Mouse (Mus musculus) CH12.LX (cell line): ENCODE data around the gene Med1. TPM values are rescaled to one million over a fixed set of nuclear protein-coding genes. Genes with fewer than 3 reads are reported as not detected.

ENCODE experiments used
- DNase-seq: peaks from one replicate; pipeline ENCODE4 v3.0.0-alpha.2; 2013; ENCODE audit errors: extremely low read depth
- H3K27ac ChIP-seq: 2 replicates; pipeline ENCODE4 v1.5.1; 2012; ENCODE audit warnings: low read depth, mild to moderate bottlenecking, control low read depth, moderate library complexity; ENCODE audit not compliant: insufficient read depth
- H3K27me3 ChIP-seq: replicated peaks from 2 replicates; pipeline ENCODE3; 2012; ENCODE audit warnings: inconsistent platforms
- H3K36me3 ChIP-seq, 2 experiments: replicated peaks in 1 of 2; 2 replicates each; pipeline versions ENCODE3 to v1.6.1; 2012; ENCODE audit warnings: inconsistent platforms in 1 of 2, low read length in 1 of 2, mild to moderate bottlenecking in 1 of 2, mixed read lengths in 1 of 2, moderate library complexity in 1 of 2; ENCODE audit not compliant: control insufficient read depth in 1 of 2, insufficient read depth in 1 of 2
- H3K4me1 ChIP-seq, 2 experiments: 2 replicates each; pipeline ENCODE4 v1.6.1; 2012; ENCODE audit warnings: inconsistent platforms in 1 of 2, moderate library complexity in 1 of 2; ENCODE audit not compliant: insufficient read depth in 2 of 2, control insufficient read depth in 1 of 2
- H3K4me2 ChIP-seq: 2 replicates; pipeline ENCODE4 v1.6.1; 2012; ENCODE audit warnings: low read depth, mild to moderate bottlenecking, control low read depth; ENCODE audit not compliant: poor library complexity, insufficient read depth, severe bottlenecking
- H3K4me3 ChIP-seq, 3 experiments: fragments of 150-350 bp in 1 of 3; sonication (generic) in 1 of 3; replicated peaks in 1 of 3; 2 replicates each; pipeline versions ENCODE3 to v1.5.1; 2011 to 2012; ENCODE audit warnings: low read depth in 2 of 3, low read length in 2 of 3, mild to moderate bottlenecking in 2 of 3, moderate library complexity in 2 of 3, control low read depth in 1 of 3, improper control_type of control experiment in 1 of 3, inconsistent platforms in 1 of 3, mixed read lengths in 1 of 3; ENCODE audit not compliant: poor library complexity in 1 of 3
- H3K79me2 ChIP-seq: replicated peaks from 2 replicates; pipeline ENCODE4 v1.6.1; 2012; ENCODE audit warnings: mild to moderate bottlenecking, moderate library complexity; ENCODE audit not compliant: control insufficient read depth, poor library complexity, insufficient read depth, severe bottlenecking; ENCODE audit errors: extremely low read depth
- H3K9ac ChIP-seq: 2 replicates; pipeline ENCODE4 v1.6.1; 2012; ENCODE audit warnings: low read depth, mild to moderate bottlenecking, control low read depth, moderate library complexity; ENCODE audit not compliant: insufficient read depth
- H3K9me3 ChIP-seq: replicated peaks from 2 replicates; pipeline ENCODE3; 2012; ENCODE audit warnings: low read length, inconsistent platforms, mixed read lengths
- BHLHE40 ChIP-seq: IDR thresholded peaks from 2 replicates; pipeline ENCODE4 v1.6.1; 2011; ENCODE audit warnings: mild to moderate bottlenecking, low read depth, low read length, improper control_type of control experiment
- CHD2 ChIP-seq: IDR thresholded peaks from 2 replicates; pipeline ENCODE4 v1.6.1; 2011; ENCODE audit warnings: low read length, improper control_type of control experiment
- E2F4 ChIP-seq: IDR thresholded peaks from 2 replicates; pipeline ENCODE4 v1.6.1; 2011; ENCODE audit warnings: low read depth, low read length, improper control_type of control experiment; ENCODE audit not compliant: insufficient replicate concordance
- ELF1 ChIP-seq: IDR thresholded peaks from 2 replicates; pipeline ENCODE4 v1.6.1; 2014; ENCODE audit warnings: low read depth, mild to moderate bottlenecking, inconsistent platforms, low read length, improper control_type of control experiment
- EP300 ChIP-seq: IDR thresholded peaks from 2 replicates; pipeline ENCODE4 v1.6.1; 2011; ENCODE audit warnings: low read length, improper control_type of control experiment
- ETS1 ChIP-seq: conservative IDR thresholded peaks from 2 replicates; pipeline ENCODE4 v1.6.1; 2012; ENCODE audit warnings: low read depth, mild to moderate bottlenecking, inconsistent platforms, low read length, improper control_type of control experiment, moderate library complexity
- HCFC1 ChIP-seq: IDR thresholded peaks from 2 replicates; pipeline ENCODE4 v1.6.1; 2012; ENCODE audit warnings: low read depth, mild to moderate bottlenecking, inconsistent platforms, low read length, improper control_type of control experiment
- IRF4 ChIP-seq: IDR thresholded peaks from 2 replicates; pipeline ENCODE4 v1.6.1; 2014; ENCODE audit warnings: low read depth, mild to moderate bottlenecking, inconsistent platforms, low read length, improper control_type of control experiment
- JUND ChIP-seq: conservative IDR thresholded peaks from 2 replicates; pipeline ENCODE4 v1.6.1; 2011; ENCODE audit warnings: low read depth, low read length, improper control_type of control experiment
- KAT2A ChIP-seq: IDR thresholded peaks from 2 replicates; pipeline ENCODE4 v1.6.1; 2012; ENCODE audit warnings: low read length, improper control_type of control experiment, inconsistent platforms; ENCODE audit not compliant: insufficient replicate concordance
- MAFK ChIP-seq: IDR thresholded peaks from 2 replicates; pipeline ENCODE4 v1.6.1; 2011; ENCODE audit warnings: low read length, improper control_type of control experiment; ENCODE audit not compliant: insufficient replicate concordance
- MAX ChIP-seq: IDR thresholded peaks from 2 replicates; pipeline ENCODE4 v1.6.1; 2011; ENCODE audit warnings: low read length, improper control_type of control experiment
- MAZ ChIP-seq: IDR thresholded peaks from 2 replicates; pipeline ENCODE4 v1.6.1; 2012; ENCODE audit warnings: low read depth, mild to moderate bottlenecking, inconsistent platforms, low read length, improper control_type of control experiment, moderate library complexity
- MEF2A ChIP-seq: IDR thresholded peaks from 2 replicates; pipeline ENCODE4 v1.6.1; 2014; ENCODE audit warnings: low read depth, mild to moderate bottlenecking, inconsistent platforms, low read length, improper control_type of control experiment, borderline replicate concordance
- MXI1 ChIP-seq: IDR thresholded peaks from 2 replicates; pipeline ENCODE4 v1.6.1; 2011; ENCODE audit warnings: mild to moderate bottlenecking, low read depth, low read length, improper control_type of control experiment
- MYC ChIP-seq: IDR thresholded peaks from 2 replicates; pipeline ENCODE4 v1.6.1; 2011; ENCODE audit warnings: low read depth, mild to moderate bottlenecking, improper control_type of control experiment, low read length
- NELFE ChIP-seq: IDR thresholded peaks from 2 replicates; pipeline ENCODE4 v1.6.1; 2011; ENCODE audit warnings: low read depth, low read length, improper control_type of control experiment
- NRF1 ChIP-seq: IDR thresholded peaks from 2 replicates; pipeline ENCODE4 v1.6.1; 2014; ENCODE audit warnings: low read depth, mild to moderate bottlenecking, inconsistent platforms, low read length, improper control_type of control experiment, moderate library complexity
- PAX5 ChIP-seq: IDR thresholded peaks from 2 replicates; pipeline ENCODE4 v1.6.1; 2012; ENCODE audit warnings: low read length, inconsistent platforms, mixed read lengths
- POLR2AphosphoS2 ChIP-seq: IDR thresholded peaks from 2 replicates; pipeline ENCODE4 v1.6.1; 2011; ENCODE audit warnings: low read depth, low read length, improper control_type of control experiment
- RAD21 ChIP-seq: IDR thresholded peaks from 2 replicates; pipeline ENCODE4 v1.6.1; 2011; ENCODE audit warnings: low read depth, mild to moderate bottlenecking, low read length, improper control_type of control experiment, moderate library complexity
- RCOR1 ChIP-seq: conservative IDR thresholded peaks from 2 replicates; pipeline ENCODE4 v1.6.1; 2012; ENCODE audit warnings: low read depth, mild to moderate bottlenecking, inconsistent platforms, low read length, improper control_type of control experiment
- SIN3A ChIP-seq: IDR thresholded peaks from 2 replicates; pipeline ENCODE4 v1.6.1; 2012; ENCODE audit warnings: low read length, improper control_type of control experiment, inconsistent platforms
- SMC3 ChIP-seq: IDR thresholded peaks from 2 replicates; pipeline ENCODE4 v1.6.1; 2011; ENCODE audit warnings: low read depth, low read length, improper control_type of control experiment
- TBP ChIP-seq: conservative IDR thresholded peaks from 2 replicates; pipeline ENCODE4 v1.6.1; 2011; ENCODE audit warnings: low read depth, low read length, improper control_type of control experiment
- TCF12 ChIP-seq: IDR thresholded peaks from 2 replicates; pipeline ENCODE4 v1.6.1; 2014; ENCODE audit warnings: low read depth, mild to moderate bottlenecking, inconsistent platforms, low read length, improper control_type of control experiment
- UBTF ChIP-seq: IDR thresholded peaks from 2 replicates; pipeline ENCODE4 v1.6.1; 2012; ENCODE audit warnings: low read depth, mild to moderate bottlenecking, inconsistent platforms, low read length, improper control_type of control experiment, moderate library complexity
- USF1 ChIP-seq: IDR thresholded peaks from 2 replicates; pipeline ENCODE4 v1.6.1; 2014; ENCODE audit warnings: low read depth, mild to moderate bottlenecking, inconsistent platforms, low read length, improper control_type of control experiment
- USF2 ChIP-seq: conservative IDR thresholded peaks from 2 replicates; pipeline ENCODE4 v1.6.1; 2011; ENCODE audit warnings: low read depth, low read length, improper control_type of control experiment
- ZC3H11A ChIP-seq: IDR thresholded peaks from 2 replicates; pipeline ENCODE4 v1.6.1; 2012; ENCODE audit warnings: low read depth, mild to moderate bottlenecking, inconsistent platforms, low read length, improper control_type of control experiment
- ZKSCAN1 ChIP-seq: IDR thresholded peaks from 2 replicates; pipeline ENCODE4 v1.6.1; 2012; ENCODE audit warnings: low read depth, inconsistent platforms, low read length, improper control_type of control experiment, borderline replicate concordance
- ZMIZ1 ChIP-seq: IDR thresholded peaks from 2 replicates; pipeline ENCODE4 v1.6.1; 2012; ENCODE audit warnings: low read depth, mild to moderate bottlenecking, inconsistent platforms, low read length, improper control_type of control experiment
- ZNF384 ChIP-seq: IDR thresholded peaks from 2 replicates; pipeline ENCODE4 v1.6.1; 2012; ENCODE audit warnings: low read depth, low read length, improper control_type of control experiment, inconsistent platforms
- dilution Hi-C: fragments of 300-500 bp; cut with MboI; formaldehyde crosslinking; loops from 2 replicates; pipeline ENCODE4 v1.14.3; 2020; ENCODE audit warnings: low sequenced_read_pairs; ENCODE audit not compliant: extremely low pct_unique_long_range_greater_than_20kb, extremely low pct_ligation_motif_present
- in situ Hi-C: fragments of 300-500 bp; cut with MboI; formaldehyde crosslinking; loops from 3 replicates; pipeline ENCODE4 v1.14.3; 2019; ENCODE audit warnings: low sequenced_read_pairs, low pct_ligation_motif_present, low pct_unique_long_range_greater_than_20kb, mixed read lengths
- polyA plus RNA-seq: library from polyadenylated mRNA; unstranded; fragments of >175 nt; gene quantifications from 2 replicates; pipeline ENCODE4 v1.2.1, GENCODE M21; 2012; ENCODE audit warnings: low read depth; ENCODE audit not compliant: insufficient read length
- total RNA-seq, 2 experiments: library from RNA; depleted of rRNA; stranded (reverse); fragments of 300-350 nt in 1 of 2; fragments of >200 nt in 1 of 2; gene quantifications; 2 replicates each; pipeline ENCODE4 v1.2.3; 2012 to 2014

Med1 gene
- total and polyA plus RNA-seq, 3 experiments, result 28.8 to 58.9 (median 52.0) TPM

GRCm38 (mm10) chr11:98202641-98203350, 9.7 kb upstream of the Med1 start, which contains the start of gene Cdk12 (continued):
- TF ChIP-seq ELF1 (no peak; the same call in none of the 2 replicates), ETS1 (peak; percentile 21; the same call in 1 of the 2 replicates), UBTF (peak; percentile 93), USF1 (no peak), NELFE (peak; percentile 97), MXI1 (peak; percentile 89), ZMIZ1 (peak; percentile 98)

GRCm38 (mm10) chr11:98201791-98202640, 8.9 kb upstream of the Med1 start:
- peaks cover 0 to 21% of the 10 kb centered on the region in 2 experiments; a peak in 2 of 4 replicates for H3K4me1 ChIP-seq
- in situ Hi-C loops (no loop called here), dilution Hi-C loops (no loop called here)
- peak overlapping the region; percentile 57 for H3K4me2 ChIP-seq
- peak overlapping the region; percentile 99 for H3K9ac ChIP-seq
- peaks cover 0 to 3% of the 10 kb centered on the region in 2 experiments for H3K36me3 ChIP-seq
- peak overlapping the region; percentile 63 to 86 (median 83) for H3K4me3 ChIP-seq
- peak; percentile 55 for DNase-seq
- H3K27me3 ChIP-seq, result no peaks in the 10 kb centered on the region
- peaks cover 30% of the 10 kb centered on the region for H3K79me2 ChIP-seq
- no peaks in the 10 kb centered on the region for H3K9me3 ChIP-seq
- peak overlapping the region; percentile 77 for H3K27ac ChIP-seq
- TF ChIP-seq UBTF, result no peak
- no peak for TF ChIP-seq KAT2A
- TF ChIP-seq ZMIZ1, result peak; percentile 72
- no peak for TF ChIP-seq MAFK
- TF ChIP-seq ZKSCAN1, result no peak
- 0 out of 2 replicates have a peak, but pooled peaks have one; percentile 42 for TF ChIP-seq IRF4
- TF ChIP-seq E2F4, result no peak
- TF ChIP-seq SIN3A, result peak; percentile 83
- TF ChIP-seq SMC3, result no peak
- no peak for TF ChIP-seq MXI1
- TF ChIP-seq TBP, result no peak
- no peak; the same call in 1 of the 2 replicates for TF ChIP-seq HCFC1
- peak; percentile 48 for TF ChIP-seq BHLHE40
- no peak for TF ChIP-seq MAZ
- TF ChIP-seq POLR2AphosphoS2, result peak; percentile 43
- TF ChIP-seq PAX5, result no peak
- peak; percentile 99; the same call in 1 of the 2 replicates for TF ChIP-seq CHD2
- no peak for TF ChIP-seq USF2
- 0 out of 2 replicates have a peak, but pooled peaks have one; percentile 39 for TF ChIP-seq JUND
- peak; percentile 42; the same call in 1 of the 2 replicates for TF ChIP-seq EP300
- TF ChIP-seq NRF1, result no peak
- no peak for TF ChIP-seq RAD21
- TF ChIP-seq ZNF384, result peak; percentile 70
- TF ChIP-seq ZC3H11A, result no peak
- peak; percentile 70 for TF ChIP-seq MAX
- 0 out of 2 replicates have a peak, but pooled peaks have one; percentile 34 for TF ChIP-seq RCOR1
- TF ChIP-seq USF1, result no peak
- TF ChIP-seq MEF2A, result no peak
- TF ChIP-seq TCF12, result no peak
- peak; percentile 79; the same call in 1 of the 2 replicates for TF ChIP-seq MYC
